ENCODE assay signal across 29 mouse cellular contexts in the genomic region with DNA sequence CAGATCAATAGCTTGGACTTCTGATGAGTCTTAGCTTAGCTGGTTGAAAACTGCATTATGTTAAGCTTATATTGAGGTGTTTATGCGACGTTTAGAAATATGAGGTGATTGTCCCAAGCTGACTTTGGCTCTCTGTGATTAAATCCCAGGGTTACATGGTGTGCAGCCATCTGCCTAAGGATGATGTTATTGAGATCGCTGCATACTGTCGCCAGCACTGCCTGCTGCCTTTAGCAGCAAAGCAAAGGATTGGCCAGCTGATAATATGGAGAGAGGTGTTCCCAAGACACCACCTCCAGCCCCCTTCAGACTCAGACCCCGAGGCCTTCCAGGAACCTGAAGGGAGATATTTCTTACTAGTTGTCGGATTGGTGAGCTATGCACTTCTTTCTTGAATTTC. TPM values are rescaled to one million over a fixed set of nuclear protein-coding genes. Genes with fewer than 3 reads are reported as not detected.
A peak's percentile ranks its signal among the peaks of the same experiment; 100 is the strongest.
DNase-seq lines count a peak whose midpoint lies in the region; ATAC-seq lines count a peak whose summit lies in the region.
"Had no signal": no experiment of that assay in that cellular context is flagged by ENCODE, and none has a peak within 500 bp of the region (broad histone marks: within the 10 kb centered on the region; RNA-seq: fewer than 3 reads in every experiment).

No protein-coding gene starts in this region.

- peaks cover 18% of the 10 kb centered on the region for H3K4me1 ChIP-seq in midbrain, embryonic 11.5 days (ENCODE audit: control insufficient read depth, insufficient read depth, low read length)
- H3K4me1 ChIP-seq in midbrain, embryonic 14.5 days (ENCODE audit: control insufficient read depth, insufficient read depth, low read length): peaks cover 7% of the 10 kb centered on the region

- intact Hi-C loops in gastrocnemius, postnatal 36 days (cut with DNase I): no loop called here

- 72% methylated on average over 6 of the region's 6 CpGs for whole genome bisulfite sequencing in midbrain, embryonic 11.5 days
- WGBS in midbrain, embryonic 14.5 days: 69% methylated on average over 6 of the region's 6 CpGs

- no peak overlapping the region for H3K4me2 ChIP-seq in midbrain, embryonic 11.5 days
- no peak overlapping the region for H3K4me2 ChIP-seq in midbrain, embryonic 14.5 days (ENCODE audit: low read length)
- H3K4me2 ChIP-seq: embryonic facial prominence, embryonic 13.5 days; forebrain, embryonic 13.5 days; heart, embryonic 12.5 days; hindbrain, embryonic 13.5 days; liver, embryonic 15.5 days; neural tube, embryonic 13.5 days had no signal

- no peak overlapping the region for H3K9ac ChIP-seq in midbrain, embryonic 11.5 days (ENCODE audit: low read length)
- no peak overlapping the region for H3K9ac ChIP-seq in midbrain, embryonic 14.5 days (replicated peaks; ENCODE audit: low read length)
- H3K9ac ChIP-seq: embryonic facial prominence, embryonic 13.5 days; forebrain, embryonic 13.5 days; heart, embryonic 12.5 days; hindbrain, embryonic 13.5 days; liver, embryonic 15.5 days; neural tube, embryonic 13.5 days had no signal

- ATAC-seq in cerebellum, adult (ENCODE audit: insufficient number of reproducible peaks, low FRiP score, low TSS enrichment): peak; percentile 90
- ATAC-seq in midbrain, embryonic 11.5 days (ENCODE audit: low FRiP score): peak; percentile 23; the same call in 1 of the 2 replicates
- ATAC-seq in midbrain, embryonic 14.5 days (ENCODE audit: low FRiP score, low TSS enrichment): no peak
- ATAC-seq: activated CD4-positive, CD25-positive, alpha-beta regulatory T cell, adult 4 months; forebrain, embryonic 13.5 days had no signal

- no peaks in the 10 kb centered on the region for H3K27me3 ChIP-seq in midbrain, embryonic 11.5 days (ENCODE audit: control insufficient read depth, insufficient read depth, low read length)
- no peaks in the 10 kb centered on the region for H3K27me3 ChIP-seq in midbrain, embryonic 14.5 days (ENCODE audit: control insufficient read depth, insufficient read depth, low read length)
- H3K27me3 ChIP-seq: embryonic facial prominence, embryonic 13.5 days; forebrain, embryonic 13.5 days; heart, embryonic 12.5 days; hindbrain, embryonic 13.5 days; liver, embryonic 15.5 days; neural tube, embryonic 13.5 days had no signal

- H3K4me3 ChIP-seq in midbrain, embryonic 11.5 days (ENCODE audit: low read depth, low read length): no peak overlapping the region
- no peak overlapping the region for H3K4me3 ChIP-seq in midbrain, embryonic 14.5 days (replicated peaks; ENCODE audit: low read depth, low read length)
- H3K4me3 ChIP-seq: embryonic facial prominence, embryonic 13.5 days; forebrain, embryonic 13.5 days; heart, embryonic 12.5 days; hindbrain, embryonic 13.5 days; limb, embryonic 10.5 days; liver, embryonic 15.5 days; myocyte; neural tube, embryonic 13.5 days had no signal

- H3K36me3 ChIP-seq in midbrain, embryonic 11.5 days (ENCODE audit: control insufficient read depth, insufficient read depth, low read length): no peaks in the 10 kb centered on the region
- H3K36me3 ChIP-seq in midbrain, embryonic 14.5 days (ENCODE audit: control insufficient read depth, insufficient read depth, low read length): no peaks in the 10 kb centered on the region
- H3K36me3 ChIP-seq: heart, embryonic 12.5 days; liver, embryonic 15.5 days had no signal

- H3K27ac ChIP-seq in midbrain, embryonic 11.5 days (ENCODE audit: low read depth, low read length): no peak overlapping the region
- H3K27ac ChIP-seq in midbrain, embryonic 14.5 days (replicated peaks; ENCODE audit: low read depth, low read length): no peak overlapping the region
- H3K27ac ChIP-seq: embryonic facial prominence, embryonic 13.5 days; forebrain, embryonic 13.5 days; hindbrain, embryonic 13.5 days; limb, embryonic 10.5 days; liver, embryonic 15.5 days; macrophage; neural tube, embryonic 13.5 days had no signal

- H3K9me3 ChIP-seq in midbrain, embryonic 11.5 days (ENCODE audit: control insufficient read depth, low read length): no peaks in the 10 kb centered on the region
- no peaks in the 10 kb centered on the region for H3K9me3 ChIP-seq in midbrain, embryonic 14.5 days (ENCODE audit: control insufficient read depth, low read length)
- H3K9me3 ChIP-seq: embryonic facial prominence, embryonic 13.5 days; forebrain, embryonic 13.5 days; heart, embryonic 12.5 days; hindbrain, embryonic 13.5 days; limb, embryonic 10.5 days; liver, embryonic 15.5 days; neural tube, embryonic 13.5 days had no signal

- no peak for DNase-seq in cerebellum, postnatal 4 days (ENCODE audit: low spot score in 2 of 2)
- no peak for DNase-seq in midbrain, embryonic 11.5 days (ENCODE audit: low spot score, missing footprints)
- DNase-seq in midbrain, embryonic 14.5 days: no peak
- peak; percentile 69 to 74 for DNase-seq in cerebellum, postnatal 10 days
- DNase-seq in gastrocnemius, postnatal 36 days: no peak
- DNase-seq in testis, postnatal 14 days (ENCODE audit: low spot score): no peak
- DNase-seq: adrenal gland, postnatal 10 days; embryo, embryonic 11 days; heart, adult 18-20 months; heart, postnatal 10 days; kidney, adult 8-10 months; kidney, postnatal 10 days; liver; retina, postnatal 1 day; right cerebral cortex, postnatal 25 days; spleen, adult 18-20 months; thymus, postnatal 25 days had no signal

RNA-seq across cellular contexts. Expression of a gene that starts 17.1 kb away (rescaled TPM):
- polyA plus RNA-seq in midbrain, embryonic 11.5 days (2014; fragmentation: Nextera tagmentation; extraction: Ambion mirVana): 0.25 and 0.65 TPM in 2 replicates
- 0.22 TPM in 1 of 2 replicates, not detected in the other for polyA plus RNA-seq in midbrain, embryonic 14.5 days (2014; fragmentation: Nextera tagmentation; extraction: Ambion mirVana)
- not detected for total RNA-seq in gastrocnemius, postnatal 36 days (2021)
- total RNA-seq: gastrocnemius, adult 8-10 months had no signal
- polyA plus RNA-seq: activated CD4-positive, CD25-positive, alpha-beta regulatory T cell, adult 4 months; myocyte had no signal

RNA-seq across cellular contexts. Expression of a gene that starts 52.7 kb away (rescaled TPM):
- 68.3 and 77.0 TPM in 2 replicates for polyA plus RNA-seq in midbrain, embryonic 11.5 days (2014; fragmentation: Nextera tagmentation; extraction: Ambion mirVana)
- polyA plus RNA-seq in midbrain, embryonic 14.5 days (2014; fragmentation: Nextera tagmentation; extraction: Ambion mirVana): 40.1 and 53.1 TPM in 2 replicates
- total RNA-seq in gastrocnemius, postnatal 36 days (2021): 1 to 10 TPM; 5.6 to 6.2 TPM

Comparison
In these comparisons a context has a peak if more than half of its experiments do, and no peak if none do; other contexts are left out.
1. DNase-seq: peak in cerebellum, postnatal 10 days (2 of 2); none in cerebellum, postnatal 4 days (0 of 2), midbrain, embryonic 11.5 days (single experiment), midbrain, embryonic 14.5 days (single experiment), gastrocnemius, postnatal 36 days (0 of 2) and testis, postnatal 14 days (single experiment).